Mouse (Mus musculus): ENCODE data around the gene Adamtsl1.

Gene Adamtsl1

GRCm38 (mm10) chr4:86045876-86046275, 531.9 kb downstream of the Adamtsl1 start:
- no peak for DNase-seq (ENCODE audit: low read depth, low spot score)

GRCm38 (mm10) chr4:86046881-86047280, 532.9 kb downstream of the Adamtsl1 start:
- DNase-seq (ENCODE audit: low read depth, low spot score), result no peak

GRCm38 (mm10) chr4:86053487-86054237, 539.7 kb downstream of the Adamtsl1 start:
- DNase-seq (ENCODE audit: low read depth, low spot score), result no peak

GRCm38 (mm10) chr4:86060614-86061013, 546.6 kb downstream of the Adamtsl1 start:
- DNase-seq (ENCODE audit: low read depth, low spot score), result no peak

- DNase-seq (ENCODE audit: low read depth, low spot score), result no peak
Observed at GRCm38 (mm10) chr4:86068376-86068775, 554.4 kb downstream of the Adamtsl1 start.

GRCm38 (mm10) chr4:86068875-86069718, 555.1 kb downstream of the Adamtsl1 start:
- DNase-seq (ENCODE audit: low read depth, low spot score), result no peak

GRCm38 (mm10) chr4:86074871-86075270, 560.9 kb downstream of the Adamtsl1 start:
- no peak for DNase-seq (ENCODE audit: low read depth, low spot score)

- DNase-seq (ENCODE audit: low read depth, low spot score), result no peak
Observed at GRCm38 (mm10) chr4:86077355-86077754, 563.4 kb downstream of the Adamtsl1 start.

GRCm38 (mm10) chr4:86077854-86078253, 563.9 kb downstream of the Adamtsl1 start:
- no peak for DNase-seq (ENCODE audit: low read depth, low spot score)

GRCm38 (mm10) chr4:86087508-86087907, 573.5 kb downstream of the Adamtsl1 start:
- no peak for DNase-seq (ENCODE audit: low read depth, low spot score)

GRCm38 (mm10) chr4:86103207-86103606, 589.2 kb downstream of the Adamtsl1 start:
- no peak for DNase-seq (ENCODE audit: low read depth, low spot score)

GRCm38 (mm10) chr4:86108325-86108724, 594.4 kb downstream of the Adamtsl1 start:
- no peak for DNase-seq (ENCODE audit: low read depth, low spot score)

GRCm38 (mm10) chr4:86119067-86119466, 605.1 kb downstream of the Adamtsl1 start:
- DNase-seq (ENCODE audit: low read depth, low spot score), result no peak

- no peak for DNase-seq (ENCODE audit: low read depth, low spot score)
Observed at GRCm38 (mm10) chr4:86122431-86122830, 608.5 kb downstream of the Adamtsl1 start.

GRCm38 (mm10) chr4:86124374-86124773, 610.4 kb downstream of the Adamtsl1 start:
- no peak for DNase-seq (ENCODE audit: low read depth, low spot score)

GRCm38 (mm10) chr4:86126636-86127035, 612.7 kb downstream of the Adamtsl1 start:
- DNase-seq (ENCODE audit: low read depth, low spot score), result no peak

- DNase-seq (ENCODE audit: low read depth, low spot score), result no peak
Observed at GRCm38 (mm10) chr4:86158551-86158950, 644.6 kb downstream of the Adamtsl1 start.

GRCm38 (mm10) chr4:86159362-86159761, 645.4 kb downstream of the Adamtsl1 start:
- no peak for DNase-seq (ENCODE audit: low read depth, low spot score)

- DNase-seq (ENCODE audit: low read depth, low spot score), result no peak
Observed at GRCm38 (mm10) chr4:86170763-86171162, 656.8 kb downstream of the Adamtsl1 start.

- no peak for DNase-seq (ENCODE audit: low read depth, low spot score)
Observed at GRCm38 (mm10) chr4:86171461-86171860, 657.5 kb downstream of the Adamtsl1 start.

- no peak for DNase-seq (ENCODE audit: low read depth, low spot score)
Observed at GRCm38 (mm10) chr4:86177471-86177870, 663.5 kb downstream of the Adamtsl1 start.

- DNase-seq (ENCODE audit: low read depth, low spot score), result no peak
Observed at GRCm38 (mm10) chr4:86178116-86178515, 664.1 kb downstream of the Adamtsl1 start.

- DNase-seq (ENCODE audit: low read depth, low spot score), result no peak
Observed at GRCm38 (mm10) chr4:86183701-86184173, 669.8 kb downstream of the Adamtsl1 start.
